Mouse (Mus musculus): ENCODE data around the gene Hs3st1. TPM values are rescaled to one million over a fixed set of nuclear protein-coding genes. Genes with fewer than 3 reads are reported as not detected.

The Hs3st1 gene
- total and polyA plus RNA-seq, 2 experiments: 0.31 to 0.37 TPM

- WGBS: 31% methylated on average over 5 of the region's 5 CpGs
- H3K79me2 ChIP-seq (ENCODE audit: control insufficient read depth, insufficient read depth, low read length): no peaks in the 10 kb centered on the region
- DNase-seq (ENCODE audit: extremely low read depth, low read depth, low spot score): no peak
Observed at GRCm38 (mm10) chr5:39733013-39733749, 22.1 kb downstream of the Hs3st1 start.

GRCm38 (mm10) chr5:39715694-39716550 is 39.4 kb downstream of the Hs3st1 start:
- no peak overlapping the region for H3K9ac ChIP-seq (ENCODE audit: low read depth, low read length)
- H3K27ac ChIP-seq (replicated peaks; ENCODE audit: insufficient read depth, low read depth, low read length): no peak overlapping the region
- H3K4me3 ChIP-seq (ENCODE audit: insufficient read depth, low read depth, low read length): no peak overlapping the region
- H3K4me1 ChIP-seq (ENCODE audit: control insufficient read depth, insufficient read depth, low read length): no peaks in the 10 kb centered on the region
- H3K79me2 ChIP-seq (ENCODE audit: control insufficient read depth, insufficient read depth, low read length): no peaks in the 10 kb centered on the region
- TF ChIP-seq CTCF (IDR thresholded peaks at IDR 0.05; ENCODE audit: low read depth, low read length) (no peak), POLR2A (IDR thresholded peaks at IDR 0.05; ENCODE audit: extremely low read depth, insufficient read depth, low read length) (no peak)
- no peaks in the 10 kb centered on the region for H3K36me3 ChIP-seq (ENCODE audit: control insufficient read depth, insufficient read depth, low read length)
- H3K27me3 ChIP-seq (ENCODE audit: control insufficient read depth, insufficient read depth, low read length): no peaks in the 10 kb centered on the region
- DNase-seq (ENCODE audit: extremely low read depth, low read depth, low spot score): no peak
- WGBS: 75% methylated on average over 13 of the region's 13 CpGs

More at GRCm38 (mm10) chr5:39733013-39733749, 22.1 kb downstream of the Hs3st1 start:
- H3K27me3 ChIP-seq (ENCODE audit: control insufficient read depth, insufficient read depth, low read length): no peaks in the 10 kb centered on the region
- H3K36me3 ChIP-seq (ENCODE audit: control insufficient read depth, insufficient read depth, low read length): no peaks in the 10 kb centered on the region
- no peaks in the 10 kb centered on the region for H3K4me1 ChIP-seq (ENCODE audit: control insufficient read depth, insufficient read depth, low read length)
- H3K27ac ChIP-seq (replicated peaks; ENCODE audit: insufficient read depth, low read depth, low read length): no peak overlapping the region
- TF ChIP-seq CTCF (IDR thresholded peaks at IDR 0.05; ENCODE audit: low read depth, low read length) (no peak), POLR2A (IDR thresholded peaks at IDR 0.05; ENCODE audit: extremely low read depth, insufficient read depth, low read length) (no peak)
- no peak overlapping the region for H3K9ac ChIP-seq (ENCODE audit: low read depth, low read length)
- no peak overlapping the region for H3K4me3 ChIP-seq (ENCODE audit: insufficient read depth, low read depth, low read length)

DNA sequence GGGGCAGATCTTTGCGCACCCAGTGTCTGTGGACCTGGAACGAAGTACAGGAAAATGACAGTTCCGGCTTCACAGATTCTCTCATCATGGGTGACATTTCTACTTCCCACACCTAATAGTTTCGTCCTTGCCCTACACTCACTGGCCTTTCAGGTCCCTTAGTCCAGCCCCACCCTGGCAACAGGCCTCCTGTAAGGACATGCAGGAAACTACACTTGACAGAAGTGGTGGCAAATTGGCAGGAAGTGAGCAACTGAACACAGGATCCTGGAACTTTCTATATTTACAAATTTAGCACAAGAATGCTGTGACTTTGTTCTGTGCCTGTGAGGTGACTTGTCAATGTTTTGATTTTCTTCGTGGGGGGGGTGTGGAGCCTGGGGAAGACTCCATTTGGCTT is 40.1 kb downstream of the Hs3st1 start:
- no peaks in the 10 kb centered on the region for H3K27me3 ChIP-seq (ENCODE audit: control insufficient read depth, insufficient read depth, low read length)
- no peak for DNase-seq (ENCODE audit: extremely low read depth, low read depth, low spot score)
- no peak overlapping the region for H3K27ac ChIP-seq (replicated peaks; ENCODE audit: insufficient read depth, low read depth, low read length)
- 74% methylated on average over 5 of the region's 5 CpGs for WGBS
- H3K79me2 ChIP-seq (ENCODE audit: control insufficient read depth, insufficient read depth, low read length): no peaks in the 10 kb centered on the region
- no peak overlapping the region for H3K9ac ChIP-seq (ENCODE audit: low read depth, low read length)
- H3K4me1 ChIP-seq (ENCODE audit: control insufficient read depth, insufficient read depth, low read length): no peaks in the 10 kb centered on the region
- TF ChIP-seq CTCF (IDR thresholded peaks at IDR 0.05; ENCODE audit: low read depth, low read length): no peak
- H3K36me3 ChIP-seq (ENCODE audit: control insufficient read depth, insufficient read depth, low read length): no peaks in the 10 kb centered on the region
- H3K4me3 ChIP-seq (ENCODE audit: insufficient read depth, low read depth, low read length): no peak overlapping the region

DNA sequence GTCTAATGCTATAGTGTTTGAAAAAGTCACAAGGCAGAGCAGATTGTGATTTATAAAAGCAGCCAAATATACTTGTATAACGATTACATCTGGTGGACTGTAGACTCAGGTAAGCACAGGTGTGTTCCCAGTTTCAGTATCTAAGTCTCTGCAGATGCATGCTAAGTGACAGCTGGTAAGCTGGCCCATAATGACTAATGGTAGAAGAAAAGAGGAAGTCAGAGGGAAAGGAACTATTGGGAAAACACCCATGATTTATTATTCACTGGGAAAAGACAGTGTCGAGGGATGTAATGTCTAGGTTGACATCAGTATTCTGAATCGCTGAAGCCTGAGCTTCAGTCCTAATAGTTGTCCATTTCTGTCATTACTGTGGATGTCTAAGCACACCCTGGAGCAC is 49.7 kb downstream of the Hs3st1 start:
- H3K36me3 ChIP-seq (ENCODE audit: control insufficient read depth, insufficient read depth, low read length): no peaks in the 10 kb centered on the region
- no peaks in the 10 kb centered on the region for H3K79me2 ChIP-seq (ENCODE audit: control insufficient read depth, insufficient read depth, low read length)
- no peak for TF ChIP-seq POLR2A (IDR thresholded peaks at IDR 0.05; ENCODE audit: extremely low read depth, insufficient read depth, low read length)
- no peak for TF ChIP-seq CTCF (IDR thresholded peaks at IDR 0.05; ENCODE audit: low read depth, low read length)
- no peak for DNase-seq (ENCODE audit: extremely low read depth, low read depth, low spot score)
- no peak overlapping the region for H3K9ac ChIP-seq (ENCODE audit: low read depth, low read length)
- no peaks in the 10 kb centered on the region for H3K27me3 ChIP-seq (ENCODE audit: control insufficient read depth, insufficient read depth, low read length)
- H3K27ac ChIP-seq (replicated peaks; ENCODE audit: insufficient read depth, low read depth, low read length): no peak overlapping the region
- no peak overlapping the region for H3K4me3 ChIP-seq (ENCODE audit: insufficient read depth, low read depth, low read length)
- 73% methylated on average over 3 of the region's 3 CpGs for WGBS
- no peaks in the 10 kb centered on the region for H3K4me1 ChIP-seq (ENCODE audit: control insufficient read depth, insufficient read depth, low read length)

GRCm38 (mm10) chr5:39660826-39661225 is 94.4 kb downstream of the Hs3st1 start:
- Histone ChIP-seq H3K27me3 (ENCODE audit: control insufficient read depth, insufficient read depth, low read length) (no peaks in the 10 kb centered on the region), H3K79me2 (ENCODE audit: control insufficient read depth, insufficient read depth, low read length) (no peaks in the 10 kb centered on the region), H3K4me3 (ENCODE audit: insufficient read depth, low read depth, low read length) (no peak overlapping the region), H3K27ac (replicated peaks; ENCODE audit: insufficient read depth, low read depth, low read length) (no peak overlapping the region), H3K4me1 (ENCODE audit: control insufficient read depth, insufficient read depth, low read length) (no peaks in the 10 kb centered on the region), H3K9ac (ENCODE audit: low read depth, low read length) (no peak overlapping the region), H3K36me3 (ENCODE audit: control insufficient read depth, insufficient read depth, low read length) (no peaks in the 10 kb centered on the region)
- 89% methylated on average over 4 of the region's 4 CpGs for WGBS
- no peak for TF ChIP-seq CTCF (IDR thresholded peaks at IDR 0.05; ENCODE audit: low read depth, low read length)
- no peak for DNase-seq (ENCODE audit: extremely low read depth, low read depth, low spot score)

- Histone ChIP-seq H3K27me3 (ENCODE audit: control insufficient read depth, insufficient read depth, low read length) (no peaks in the 10 kb centered on the region), H3K27ac (replicated peaks; ENCODE audit: insufficient read depth, low read depth, low read length) (no peak overlapping the region), H3K79me2 (ENCODE audit: control insufficient read depth, insufficient read depth, low read length) (no peaks in the 10 kb centered on the region), H3K36me3 (ENCODE audit: control insufficient read depth, insufficient read depth, low read length) (no peaks in the 10 kb centered on the region), H3K9ac (ENCODE audit: low read depth, low read length) (no peak overlapping the region), H3K4me1 (ENCODE audit: control insufficient read depth, insufficient read depth, low read length) (no peaks in the 10 kb centered on the region), H3K4me3 (ENCODE audit: insufficient read depth, low read depth, low read length) (no peak overlapping the region)
- WGBS: 84% methylated on average over 2 of the region's 2 CpGs
- no peak for TF ChIP-seq CTCF (IDR thresholded peaks at IDR 0.05; ENCODE audit: low read depth, low read length)
- TF ChIP-seq POLR2A (IDR thresholded peaks at IDR 0.05; ENCODE audit: extremely low read depth, insufficient read depth, low read length): no peak
- no peak for DNase-seq (ENCODE audit: extremely low read depth, low read depth, low spot score)
Observed at GRCm38 (mm10) chr5:39659417-39659816, 95.9 kb downstream of the Hs3st1 start.

Data from liver, adult 2 months (tissue).